Mouse (Mus musculus): Measurements from ENCODE around the gene Mum1l1. TPM values are rescaled to one million over a fixed set of nuclear protein-coding genes. Genes with fewer than 3 reads are reported as not detected.

Gene Mum1l1
- polyA plus RNA-seq, 1 experiment: 3.7 TPM

DNA sequence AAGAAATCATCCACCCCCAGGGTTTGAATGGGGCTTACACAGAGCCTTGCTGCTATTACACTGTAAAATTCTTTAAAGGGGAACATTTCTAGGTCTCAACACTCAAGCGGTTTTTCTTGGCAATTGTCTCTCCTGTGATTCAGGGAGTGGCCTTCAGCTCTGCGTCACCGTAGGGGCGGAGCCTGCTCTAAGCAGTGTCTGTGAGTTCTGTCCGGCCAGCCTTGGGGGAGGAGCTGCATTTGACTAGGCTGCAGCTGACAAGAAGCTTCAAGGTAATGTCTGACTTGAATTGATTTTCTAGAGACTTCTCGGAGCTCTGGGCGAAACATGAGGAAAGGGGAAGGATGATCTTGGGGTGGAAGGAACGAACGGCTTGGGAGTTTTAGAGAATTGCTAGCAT lies 21.3 kb downstream of the Mum1l1 start:
- peak; percentile 84 for DNase-seq (ENCODE audit: low read depth)
- no peak for TF ChIP-seq POLR2A (IDR thresholded peaks at IDR 0.05; ENCODE audit: borderline replicate concordance, extremely low read depth, insufficient read depth, insufficient read length, poor library complexity, severe bottlenecking)

DNA sequence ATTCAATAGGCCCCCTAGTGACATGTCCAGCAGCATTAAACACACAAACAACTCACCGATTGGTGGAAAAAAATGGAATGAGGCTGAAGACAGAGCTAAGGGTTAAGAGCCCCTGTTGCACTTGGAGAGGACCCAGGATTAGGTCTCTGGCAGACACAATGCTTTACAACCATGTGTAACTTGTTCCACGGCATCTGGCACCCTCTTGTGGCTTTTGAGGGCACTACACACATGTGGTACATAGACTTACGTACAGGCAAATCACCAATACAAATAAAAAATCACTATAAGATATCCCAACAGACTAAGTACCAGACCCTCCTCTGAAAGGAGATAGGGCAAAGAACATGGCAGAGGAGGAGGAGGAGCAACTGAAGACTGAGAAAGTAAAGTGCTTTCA lies 37.5 kb downstream of the Mum1l1 start:
- peak; percentile 8 for DNase-seq (ENCODE audit: low read depth)
- TF ChIP-seq POLR2A (IDR thresholded peaks at IDR 0.05; ENCODE audit: borderline replicate concordance, extremely low read depth, insufficient read depth, insufficient read length, poor library complexity, severe bottlenecking) (no peak), CTCF (IDR thresholded peaks at IDR 0.05; ENCODE audit: borderline replicate concordance, extremely low read depth, insufficient read depth, insufficient read length) (peak; percentile 26; the same call in 1 of the 2 replicates)

DNA sequence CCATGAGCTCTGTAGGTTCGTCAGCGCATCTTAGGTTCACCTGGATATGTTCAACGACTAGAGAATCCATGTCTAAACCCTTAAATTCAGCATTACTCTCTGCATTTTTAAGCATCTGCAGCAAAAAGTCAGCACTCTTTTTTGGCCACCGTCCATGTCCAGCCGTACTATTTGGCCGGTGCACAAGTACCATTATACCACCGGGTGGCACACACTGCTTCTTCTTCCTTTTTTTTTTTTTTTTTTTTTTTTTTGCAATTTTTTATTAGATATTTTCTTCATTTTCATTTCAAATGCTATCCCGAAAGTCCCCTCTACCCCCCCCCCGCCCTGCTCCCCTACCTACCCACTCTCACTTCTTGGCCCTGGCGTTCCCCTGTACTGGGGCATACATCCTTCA lies 47.2 kb downstream of the Mum1l1 start:
- no peak for TF ChIP-seq POLR2A (IDR thresholded peaks at IDR 0.05; ENCODE audit: borderline replicate concordance, extremely low read depth, insufficient read depth, insufficient read length, poor library complexity, severe bottlenecking)
- no peak for TF ChIP-seq CTCF (IDR thresholded peaks at IDR 0.05; ENCODE audit: borderline replicate concordance, extremely low read depth, insufficient read depth, insufficient read length)
- DNase-seq (ENCODE audit: low read depth): no peak

DNA sequence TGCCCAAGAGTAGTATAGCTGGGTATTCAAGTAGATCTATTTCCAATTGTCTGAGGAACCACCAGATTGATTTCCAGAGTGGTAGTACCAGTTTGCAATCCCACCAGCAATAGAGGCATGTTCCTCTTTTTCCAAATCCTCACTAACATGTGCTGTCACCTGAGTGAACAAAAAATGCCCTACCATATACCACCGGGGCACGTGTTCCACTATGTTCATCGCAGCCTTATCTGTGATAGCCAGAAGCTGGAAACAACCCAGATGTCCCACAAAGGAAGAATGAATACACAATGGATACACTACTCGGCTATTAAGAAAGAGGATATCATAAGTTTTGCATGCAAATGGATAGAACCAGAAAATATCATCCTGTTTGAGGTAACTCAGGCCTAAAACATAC lies 72.1 kb downstream of the Mum1l1 start:
- TF ChIP-seq POLR2A (IDR thresholded peaks at IDR 0.05; ENCODE audit: borderline replicate concordance, extremely low read depth, insufficient read depth, insufficient read length, poor library complexity, severe bottlenecking): no peak
- TF ChIP-seq CTCF (IDR thresholded peaks at IDR 0.05; ENCODE audit: borderline replicate concordance, extremely low read depth, insufficient read depth, insufficient read length): no peak
- DNase-seq (ENCODE audit: low read depth): no peak

Other genes with a start within 250 kb of the Mum1l1 start
- gene Serpina7, start 124.8 kb upstream of the Mum1l1 start, polyA plus RNA-seq (2012; rRNA removed): 0.05 and 0.15 TPM in 2 replicates
- not detected in 2 replicates for gene 4930513O06Rik, start 123.8 kb upstream of the Mum1l1 start, polyA plus RNA-seq (2012; rRNA removed)
- gene 4933428M09Rik, start 30.8 kb upstream of the Mum1l1 start, polyA plus RNA-seq (2012; rRNA removed): not detected in 2 replicates
- gene Trap1a, start 123.6 kb downstream of the Mum1l1 start, polyA plus RNA-seq (2012; rRNA removed): 0.09 and 0.11 TPM in 2 replicates